Mouse (Mus musculus) left cerebral cortex, postnatal 25 days (tissue): ENCODE data around the gene Hecw2. TPM values are rescaled to one million over a fixed set of nuclear protein-coding genes. Genes with fewer than 3 reads are reported as not detected.

Source experiments
- DNase-seq, 2 experiments: peaks; one replicate each; pipeline ENCODE4 v3.0.0; 2022; ENCODE audit warnings: low spot score in 2 of 2, mixed read lengths in 1 of 2
- intact Hi-C: fragments of 180-260 bp; cut with DNase I; formaldehyde crosslinking; loops from one replicate; pipeline ENCODE4 v1.15.1; 2025
- total RNA-seq, 2 experiments: library from RNA; stranded (reverse); gene quantifications; 2 replicates each; pipeline ENCODE4 v1.2.3; 2021

Gene Hecw2
- total RNA-seq, 2 experiments from 2014 or later = 42.7 to 57.6 TPM

DNA sequence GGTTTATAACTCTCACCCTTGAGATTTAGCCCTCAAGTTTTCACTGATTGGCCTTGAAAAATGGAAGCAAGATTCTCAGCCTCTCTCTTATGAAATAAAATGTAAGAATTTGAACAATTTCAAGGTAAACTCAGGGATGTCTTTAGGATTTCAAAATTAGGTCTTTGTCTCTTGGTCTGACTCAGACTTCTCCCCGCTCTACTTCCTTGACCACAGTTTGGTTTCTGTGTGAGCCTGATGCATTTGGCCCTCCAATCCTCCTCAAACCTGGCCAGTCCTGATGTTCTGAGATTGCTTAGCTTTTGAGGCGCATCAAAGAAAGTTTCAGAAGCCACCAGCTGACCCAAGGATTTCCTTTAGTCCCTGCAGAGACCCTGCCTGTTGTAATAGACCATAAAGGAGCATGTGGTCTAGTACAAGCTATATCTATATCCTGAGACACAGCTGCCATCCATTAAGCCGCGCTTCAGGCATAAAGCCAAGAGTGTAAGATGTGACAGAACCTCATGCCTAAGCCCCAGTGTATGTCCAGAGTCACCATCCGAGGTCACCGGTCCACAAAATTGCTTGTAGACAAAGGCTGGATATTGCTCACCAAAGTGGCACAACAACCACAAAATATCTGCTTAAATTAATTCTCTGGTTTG, 185.4 kb downstream of the Hecw2 start:
- DNase-seq = no peak
- intact Hi-C loops = no loop called here

DNA sequence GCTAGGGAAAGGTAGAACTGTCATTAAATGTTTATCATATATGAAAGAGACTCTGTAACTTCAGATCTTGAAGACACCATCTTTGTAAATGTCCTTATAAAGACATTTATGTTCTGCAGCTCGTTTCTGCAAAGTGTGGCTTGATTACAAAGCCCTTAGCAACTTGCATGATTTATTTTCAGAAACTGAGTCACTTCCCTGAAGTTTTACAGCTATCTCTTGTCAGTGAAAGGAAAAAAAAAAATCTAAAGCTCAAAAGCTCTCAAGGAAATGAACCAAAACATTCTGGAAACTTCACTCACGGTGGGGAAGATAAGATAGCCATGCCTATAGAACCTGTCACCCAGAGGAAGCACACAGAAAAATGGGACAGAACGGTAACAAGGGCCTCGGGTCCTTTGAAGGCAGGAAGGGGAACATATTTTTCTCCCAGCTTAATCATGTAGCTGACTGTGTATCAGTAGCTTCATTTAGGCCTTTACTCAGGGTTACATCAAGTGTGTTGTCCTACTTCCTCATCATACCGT, 189.0 kb downstream of the Hecw2 start:
- intact Hi-C loops = no loop called here
- DNase-seq = peak in 1 of 2 experiments; percentile 51

DNA sequence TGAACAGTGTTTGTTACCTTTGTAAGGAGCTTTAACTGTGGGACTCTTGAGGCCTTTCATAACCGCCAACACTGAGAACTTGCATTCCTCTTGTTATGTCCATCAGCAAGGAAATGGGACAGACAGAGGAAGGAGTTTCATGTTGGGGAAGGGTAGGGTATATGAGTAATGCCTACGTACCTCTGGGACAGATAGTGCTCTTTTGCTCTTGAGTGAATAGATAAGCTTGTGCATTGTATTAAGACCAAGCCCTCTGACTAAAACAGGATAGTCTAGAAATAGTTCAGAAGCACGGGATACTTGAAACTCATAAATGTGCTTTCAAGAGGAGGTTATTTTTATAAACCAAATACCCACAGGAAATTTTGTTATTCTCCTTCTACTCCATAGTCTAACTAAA, 191.7 kb downstream of the Hecw2 start:
- intact Hi-C loops = no loop called here
- DNase-seq = no peak

DNA sequence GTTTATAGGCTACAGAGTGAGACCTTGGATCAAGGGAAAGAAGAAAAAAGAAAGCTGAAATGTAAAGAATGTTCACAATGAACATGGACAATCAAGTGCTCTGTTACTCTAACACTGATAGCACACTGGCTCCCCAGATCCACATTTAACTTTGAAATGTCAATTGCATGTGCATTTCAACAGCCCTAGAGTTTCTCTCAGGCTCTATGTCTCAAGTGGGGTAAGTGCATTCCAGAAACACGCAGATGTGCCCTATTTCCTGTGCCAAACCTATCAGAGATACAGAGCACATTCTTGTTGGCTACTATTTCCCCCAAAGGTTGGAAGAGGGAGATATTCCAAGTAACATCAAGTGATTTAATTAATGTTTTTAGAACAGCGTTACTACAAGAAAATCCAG, 192.9 kb downstream of the Hecw2 start:
- intact Hi-C loops = no loop called here
- DNase-seq = no peak

DNA sequence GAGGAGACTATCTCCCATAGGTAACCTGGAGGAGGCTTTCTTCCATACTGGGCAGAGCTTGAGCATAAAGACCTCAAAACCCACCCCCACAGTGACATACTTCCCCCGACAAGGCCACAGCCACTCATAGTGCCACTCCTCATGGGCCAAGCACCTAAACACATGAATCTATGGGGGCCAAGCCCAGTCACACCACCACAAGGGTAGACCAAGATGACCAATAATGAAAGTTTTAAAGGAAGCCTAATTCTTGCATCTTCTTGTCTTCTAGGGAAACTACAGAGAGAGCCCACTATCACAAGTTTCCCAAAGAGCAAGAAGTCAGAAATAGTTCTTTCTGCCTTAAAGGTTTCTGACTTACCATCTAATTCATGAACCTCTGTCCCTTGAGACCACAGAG, 197.7 kb downstream of the Hecw2 start:
- intact Hi-C loops = no loop called here
- DNase-seq = no peak

DNA sequence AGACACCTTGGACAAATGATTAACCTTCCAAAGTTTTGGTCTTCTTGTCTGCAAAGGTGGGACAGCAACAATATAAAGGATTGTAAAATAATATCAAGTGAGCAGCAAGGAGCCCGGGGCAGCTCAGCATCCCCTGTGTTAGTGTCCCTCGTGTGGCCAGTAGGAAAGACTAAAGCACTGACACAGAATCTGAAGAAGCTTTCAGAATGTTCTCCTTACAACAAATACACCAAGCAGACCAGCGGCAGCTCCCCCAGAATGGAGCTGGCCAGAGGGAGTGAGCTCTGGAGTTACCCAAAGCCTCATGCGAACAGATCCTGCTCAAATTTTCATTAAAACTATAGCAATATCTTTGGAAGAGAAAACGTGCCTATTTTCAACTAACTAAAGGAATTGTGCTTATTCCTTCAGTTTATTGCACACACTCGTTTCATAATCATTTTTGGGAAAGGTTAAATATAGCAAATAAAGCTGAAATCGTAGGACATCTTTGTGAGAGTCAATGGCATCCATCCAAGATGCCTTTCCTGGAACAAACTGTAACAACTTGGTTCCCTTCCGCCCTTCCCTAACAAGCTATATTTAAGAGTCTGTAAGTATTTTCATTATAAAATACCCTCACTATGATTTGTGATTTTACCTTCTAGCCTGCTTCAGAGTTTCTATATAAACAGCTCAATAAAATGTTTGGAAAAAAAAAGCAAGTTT, 208.6 kb downstream of the Hecw2 start:
- DNase-seq = peak in 1 of 2 experiments; percentile 31
- intact Hi-C loops = no loop called here

DNA sequence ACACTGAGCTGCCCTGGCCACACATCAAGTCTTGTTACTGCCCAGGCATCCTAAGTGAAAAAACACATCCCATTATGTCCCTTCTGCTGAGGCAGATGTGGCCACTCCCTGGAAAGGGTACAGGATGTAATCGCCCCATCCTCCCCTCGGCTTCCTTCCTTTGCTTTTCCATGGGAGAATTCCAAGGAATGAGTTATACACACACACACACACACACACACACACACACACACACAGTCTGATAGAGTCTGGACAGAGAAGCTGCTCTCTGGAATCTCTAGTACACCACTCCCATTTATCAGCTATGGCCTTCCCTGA, 216.5 kb downstream of the Hecw2 start:
- intact Hi-C loops = no loop called here

DNA sequence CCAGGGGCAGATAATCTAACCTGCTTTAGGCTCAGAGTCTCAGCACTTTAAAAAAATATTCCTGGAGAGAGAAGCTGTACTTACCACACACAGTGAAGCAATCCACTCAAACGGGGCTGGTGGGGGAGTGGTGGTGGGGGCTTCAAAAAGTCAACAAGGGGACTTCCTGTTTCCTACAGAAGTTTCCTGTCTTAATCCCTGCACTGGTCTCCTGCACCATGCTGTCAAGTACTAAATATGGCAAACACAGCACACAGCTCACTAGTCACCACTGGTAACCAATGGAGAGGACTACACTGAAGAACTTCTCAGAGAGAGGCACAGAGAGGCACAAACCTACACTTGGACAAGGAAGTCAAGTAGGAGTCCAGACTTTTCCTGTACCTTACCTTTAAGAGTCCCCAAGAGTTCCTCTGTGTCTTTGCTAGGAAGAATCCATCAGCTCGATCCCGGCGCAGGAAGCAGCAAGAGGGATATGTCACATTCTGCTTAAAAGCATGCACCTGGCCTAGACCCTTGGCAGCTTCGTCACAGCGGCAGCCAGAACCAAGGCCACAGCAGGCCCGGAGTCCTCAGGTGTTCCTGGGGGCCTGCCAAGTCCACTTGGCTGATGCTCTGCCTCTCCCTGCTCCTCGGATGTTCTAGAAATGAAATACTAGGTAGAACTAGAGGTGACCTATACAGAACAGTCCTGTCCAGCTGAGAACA, 217.0 kb downstream of the Hecw2 start:
- no peak for DNase-seq
- intact Hi-C loops = no loop called here

More for the DNA sequence above, 216.5 kb downstream of the Hecw2 start:
- no peak for DNase-seq

DNA sequence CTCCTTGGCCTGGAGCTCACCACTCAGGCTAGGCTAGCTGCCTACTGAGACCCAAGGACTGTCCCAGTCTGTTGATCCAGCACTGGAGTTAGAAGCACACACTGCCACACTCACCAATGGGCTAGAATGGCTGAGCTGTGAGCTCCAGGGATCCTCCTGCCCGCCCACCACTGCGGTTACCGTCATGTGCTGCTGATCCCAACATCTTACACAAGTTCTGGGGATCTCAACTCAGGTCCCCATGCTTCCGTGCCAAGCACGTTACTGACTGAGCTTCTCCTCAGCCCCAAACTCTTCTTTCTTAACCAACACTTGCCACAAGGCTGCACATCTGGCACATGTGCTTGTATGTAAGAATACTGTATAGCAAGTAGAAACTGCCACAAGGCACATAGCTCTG, 218.2 kb downstream of the Hecw2 start:
- intact Hi-C loops = no loop called here

DNA sequence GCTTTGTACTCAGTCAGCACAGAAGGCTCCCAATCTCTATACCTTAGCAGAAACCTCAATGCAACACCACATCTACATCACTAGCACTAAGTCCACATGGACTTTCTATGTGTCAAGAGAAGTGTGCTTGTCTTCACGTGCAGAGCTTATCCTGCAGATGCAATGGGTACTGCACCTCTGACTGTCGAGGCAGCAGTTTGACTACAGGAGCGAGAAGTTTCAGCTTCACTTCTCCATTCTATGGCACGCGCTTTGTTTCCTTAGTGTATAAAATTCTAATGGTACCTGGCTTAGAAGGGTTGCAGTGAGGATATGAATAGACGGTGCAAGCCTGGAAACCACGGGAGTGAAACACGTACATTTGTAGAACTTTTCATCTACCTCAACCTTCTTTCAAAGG, 218.9 kb downstream of the Hecw2 start:
- no peak for DNase-seq
- intact Hi-C loops = no loop called here

More for the DNA sequence above, 218.2 kb downstream of the Hecw2 start:
- no peak for DNase-seq

DNA sequence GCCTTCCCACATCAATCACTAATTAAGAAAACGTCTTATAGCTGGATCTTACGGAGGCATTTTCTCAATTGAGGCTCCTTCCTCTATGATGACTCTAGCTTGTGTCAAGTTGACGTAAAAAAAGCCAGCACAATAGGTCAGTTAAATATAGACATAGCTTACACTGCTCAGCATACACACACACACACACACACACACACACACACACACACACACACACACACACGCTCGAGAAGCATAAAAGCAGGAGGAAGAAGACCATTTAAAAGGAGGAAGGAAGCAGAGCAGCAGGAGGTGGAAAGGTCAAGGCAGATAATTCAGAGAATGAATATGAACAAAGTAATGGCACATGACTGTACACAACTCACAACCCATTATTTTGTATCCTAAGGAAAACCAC, 220.0 kb downstream of the Hecw2 start:
- DNase-seq = no peak
- intact Hi-C loops = no loop called here

DNA sequence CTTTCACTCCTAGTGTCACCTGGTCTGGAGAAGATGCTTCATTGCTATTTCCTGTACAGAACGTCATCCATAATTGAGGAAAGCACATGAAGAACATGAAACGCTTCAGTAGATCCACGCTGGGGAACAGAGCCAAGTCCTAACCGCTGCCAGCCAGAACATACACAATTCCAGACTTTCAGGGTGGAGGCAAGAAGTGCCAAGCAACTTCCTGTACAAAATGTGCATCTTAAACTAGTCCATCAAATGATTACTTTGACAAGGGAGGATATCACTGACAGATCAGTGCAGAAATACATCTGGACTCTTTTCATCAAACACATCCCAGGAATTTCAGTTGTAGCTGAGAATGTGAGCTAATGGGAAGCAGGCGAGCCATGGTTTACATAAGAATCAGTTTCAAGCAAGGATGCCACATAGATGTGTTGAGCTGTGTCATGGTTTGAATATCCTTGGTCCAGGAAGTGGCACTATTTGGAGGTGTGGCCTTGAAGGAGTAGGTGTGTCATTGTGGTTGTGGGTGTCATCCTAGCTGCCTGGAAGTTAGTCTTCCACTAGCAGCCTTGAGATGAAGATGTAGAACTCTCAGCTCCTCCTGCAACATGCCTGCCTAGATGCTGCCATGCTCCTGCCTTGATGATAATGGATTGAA, 224.5 kb downstream of the Hecw2 start:
- peak; percentile 23 to 55 for DNase-seq
- intact Hi-C loops = no loop called here

DNA sequence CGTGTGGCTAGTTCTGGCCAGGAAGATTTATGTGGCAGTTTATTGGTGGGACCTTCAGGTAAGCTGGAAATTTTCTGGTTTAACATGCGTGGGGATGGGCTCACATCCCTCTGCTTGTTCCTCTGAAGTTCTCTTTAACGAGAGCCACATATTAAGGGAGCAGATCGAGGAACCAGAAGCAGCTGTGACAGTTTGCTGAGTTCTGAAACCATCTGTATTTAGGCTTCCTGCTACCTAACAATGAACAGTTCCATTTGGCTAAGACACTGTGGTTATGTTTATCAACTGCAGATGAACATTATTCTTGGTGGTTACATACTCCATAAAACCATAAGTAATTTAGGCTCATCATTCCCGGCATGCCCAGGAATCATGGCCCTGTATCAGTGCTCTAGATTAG, 242.6 kb downstream of the Hecw2 start:
- no peak for DNase-seq
- intact Hi-C loops = no loop called here

DNA sequence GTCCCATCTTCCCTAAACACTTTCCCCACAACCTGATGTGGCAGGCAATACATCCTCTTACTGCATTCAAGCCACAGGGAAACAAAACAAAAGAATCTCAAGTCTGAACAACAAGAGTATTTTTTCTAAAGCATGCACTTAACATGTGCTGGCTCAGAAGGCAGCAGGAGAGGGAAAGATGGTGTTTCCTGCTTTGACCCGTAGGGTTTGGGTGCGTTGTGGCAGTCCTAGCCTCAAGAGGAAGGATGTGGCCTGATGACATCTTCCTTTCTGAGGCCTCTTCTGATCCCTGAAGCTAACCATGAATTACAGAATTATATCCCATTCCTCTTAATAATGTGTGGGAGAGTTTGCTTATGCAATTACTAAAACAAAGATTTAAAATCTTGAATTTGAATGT, 249.2 kb downstream of the Hecw2 start:
- no peak for DNase-seq
- intact Hi-C loops = no loop called here

DNA sequence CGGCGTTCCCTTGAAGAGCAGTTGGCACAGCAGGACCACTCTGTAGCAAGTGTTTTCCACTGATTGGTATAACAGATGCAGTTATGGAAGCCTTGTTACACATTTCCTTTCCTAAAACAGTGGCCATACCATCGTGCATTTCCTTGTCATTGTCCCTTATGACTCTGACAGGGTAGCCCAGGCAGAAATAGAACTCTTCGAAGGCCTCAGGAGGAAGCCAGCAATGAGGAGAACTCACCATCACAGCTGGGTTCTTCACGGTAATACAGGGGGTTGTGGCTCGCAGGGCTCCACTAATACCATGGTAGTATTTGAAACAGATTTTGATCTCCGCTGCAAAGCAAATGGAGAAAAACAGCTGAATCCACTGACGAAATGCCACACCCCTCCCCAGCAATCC, 252.5 kb downstream of the Hecw2 start:
- intact Hi-C loops = no loop called here
- DNase-seq = no peak

DNA sequence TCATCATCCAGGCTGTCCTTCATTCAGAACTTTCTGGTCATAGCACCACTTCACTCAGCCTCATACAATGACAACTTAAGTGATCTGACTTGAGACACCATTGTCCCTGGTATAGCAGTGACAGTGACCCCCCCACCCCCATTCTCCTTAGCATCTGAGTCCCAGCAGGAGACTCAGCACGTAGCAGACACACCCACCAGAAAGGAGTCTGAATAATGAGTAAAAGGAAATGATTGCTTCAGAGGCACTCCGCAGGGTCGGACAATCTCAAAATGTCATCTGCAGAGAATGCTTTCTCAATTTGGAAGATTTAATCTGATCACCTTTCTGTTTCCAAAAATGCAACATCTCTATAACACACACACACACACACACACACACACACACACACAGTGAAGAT, 253.4 kb downstream of the Hecw2 start:
- intact Hi-C loops = no loop called here

DNA sequence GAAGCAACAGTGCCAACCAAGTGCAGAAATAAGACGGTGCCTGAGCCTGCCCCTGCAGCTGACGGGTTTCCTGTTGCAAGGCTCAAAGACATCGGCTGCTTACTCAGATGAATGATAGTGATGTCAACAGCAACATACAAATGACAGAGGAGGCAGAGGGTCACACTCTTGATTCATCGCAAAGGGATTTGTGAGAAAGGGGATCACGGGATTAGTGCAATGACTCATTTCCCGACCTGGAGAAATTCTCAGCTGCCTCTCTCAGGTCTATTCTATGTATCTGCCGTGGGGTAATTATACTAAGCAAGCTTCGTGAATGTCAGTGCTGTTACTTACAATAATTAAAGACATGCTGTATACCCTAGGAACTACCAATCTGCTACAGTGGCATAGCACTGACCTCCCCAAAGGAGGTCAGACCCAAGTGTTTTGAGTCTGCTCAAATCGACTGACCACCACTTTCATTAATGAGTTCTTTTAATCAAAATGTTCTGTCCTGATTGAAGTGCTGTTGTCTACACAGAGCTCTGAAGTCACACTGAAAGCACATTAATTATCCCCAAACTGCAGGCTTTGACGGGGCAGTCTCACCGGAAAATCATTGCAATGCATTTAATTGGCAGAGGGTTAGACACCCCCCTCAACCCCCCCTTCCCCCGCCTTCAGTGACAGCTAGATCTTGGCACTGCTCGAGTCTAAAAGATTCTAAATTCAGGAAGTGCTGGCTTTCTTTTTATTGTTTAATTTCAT, 254.5 kb downstream of the Hecw2 start:
- intact Hi-C loops = no loop called here
- DNase-seq = peak in 1 of 2 experiments; percentile 51

More for the DNA sequence above, 253.4 kb downstream of the Hecw2 start:
- DNase-seq = no peak

DNA sequence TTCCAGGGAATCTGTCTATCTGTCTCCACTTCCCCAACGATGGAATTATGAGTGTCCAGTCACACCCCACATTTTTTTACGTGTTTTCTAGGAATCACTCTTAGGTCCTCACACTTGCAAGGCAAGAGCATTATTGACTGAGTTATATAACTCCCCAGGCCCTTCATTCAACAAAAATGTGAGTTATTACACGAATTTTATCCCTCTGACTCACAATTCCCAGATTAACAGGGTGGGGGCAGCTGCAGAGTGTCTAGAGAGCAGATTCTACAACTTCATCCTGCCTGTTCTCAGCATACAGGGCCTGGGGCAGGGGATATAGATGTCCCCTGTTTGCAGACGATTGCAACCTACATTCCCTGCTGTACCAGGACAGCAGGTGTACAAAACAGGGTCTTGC, 255.7 kb downstream of the Hecw2 start:
- intact Hi-C loops = no loop called here
- DNase-seq = no peak

DNA sequence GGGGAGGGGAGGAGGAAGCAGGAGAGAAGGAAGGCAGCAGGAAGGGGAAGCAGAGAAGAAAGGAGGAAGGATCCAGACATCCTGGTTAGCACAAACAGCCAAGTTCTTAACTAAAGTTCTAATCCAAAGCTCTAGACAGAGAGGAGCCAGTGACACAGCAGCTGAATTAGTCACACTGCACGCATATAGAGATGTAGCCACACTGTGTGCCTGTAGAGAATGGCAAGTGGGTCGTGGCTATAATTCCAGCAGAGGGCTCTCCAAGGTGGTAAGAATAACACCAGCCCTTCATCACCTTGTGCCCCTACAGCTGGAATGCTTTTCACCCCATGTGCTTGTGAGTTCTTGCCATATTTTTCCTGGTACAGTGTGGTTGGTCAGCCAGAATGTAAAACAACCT, 261.7 kb downstream of the Hecw2 start:
- intact Hi-C loops = no loop called here
- DNase-seq = no peak

DNA sequence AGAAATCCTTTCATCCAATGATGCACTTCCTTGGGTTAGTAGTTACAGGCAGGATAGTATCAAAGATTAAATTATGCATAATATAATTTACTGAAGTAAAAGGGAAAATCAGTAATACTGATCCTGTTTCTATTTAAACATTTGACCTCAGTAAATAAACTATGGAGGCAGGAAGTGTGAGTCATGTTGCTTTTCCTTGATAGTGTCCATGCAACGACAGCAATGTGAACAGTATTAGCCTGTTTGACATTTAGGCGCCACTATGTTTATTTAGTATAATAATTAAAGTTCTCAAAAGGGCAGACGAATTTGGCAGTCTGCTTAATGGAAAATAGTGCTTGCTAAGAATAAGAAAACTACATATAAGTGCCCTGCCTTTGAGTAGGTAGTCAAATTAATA, 263.7 kb downstream of the Hecw2 start:
- intact Hi-C loops = no loop called here
- no peak for DNase-seq
